Mouse (Mus musculus): Measurements from ENCODE around the gene Ago3.

DNA sequence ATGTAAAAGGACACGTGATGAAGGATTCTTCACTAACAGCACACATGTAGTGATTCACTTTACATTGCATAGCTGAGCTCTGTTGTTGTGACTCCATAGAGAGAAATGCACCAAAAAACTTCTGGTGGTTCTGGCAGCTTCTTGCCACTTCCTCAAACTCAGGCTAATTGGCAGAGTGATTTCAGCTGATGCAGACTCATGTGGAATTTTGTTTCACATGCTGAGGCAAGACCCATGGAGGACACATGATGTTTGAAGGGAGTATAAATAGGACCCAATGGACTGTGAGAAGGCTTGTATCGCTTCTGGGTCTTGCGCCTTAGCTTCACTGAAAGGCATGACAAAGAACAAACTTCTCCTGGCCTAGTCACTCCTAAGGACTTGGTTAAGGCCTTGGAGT, 16.8 kb downstream of the Ago3 start:
- TF ChIP-seq POLR2A (IDR thresholded peaks at IDR 0.05; ENCODE audit: control insufficient read depth, low read depth, low read length) (no peak), CTCF (IDR thresholded peaks at IDR 0.05; ENCODE audit: control insufficient read depth, insufficient read depth, insufficient replicate concordance, low read depth, low read length) (no peak)
